Mouse (Mus musculus) small intestine, adult 2 months (tissue): ENCODE data around the gene Tmc1.

Experiments used
- CTCF ChIP-seq: fragments of 200-500 bp; IDR thresholded peaks from 2 replicates; pipeline ENCODE4 v1.5.1; 2012; ENCODE audit warnings: low read depth, mild to moderate bottlenecking, control low read depth, inconsistent platforms, low read length, moderate library complexity, mixed read lengths; ENCODE audit not compliant: insufficient replicate concordance, insufficient read length; ENCODE audit errors: extremely low read depth
- POLR2A ChIP-seq: fragments of 200-500 bp; IDR thresholded peaks from 2 replicates; pipeline ENCODE4 v1.6.1; 2012; ENCODE audit warnings: low read depth, mild to moderate bottlenecking, control low read depth, inconsistent platforms, low read length, moderate library complexity

DNA sequence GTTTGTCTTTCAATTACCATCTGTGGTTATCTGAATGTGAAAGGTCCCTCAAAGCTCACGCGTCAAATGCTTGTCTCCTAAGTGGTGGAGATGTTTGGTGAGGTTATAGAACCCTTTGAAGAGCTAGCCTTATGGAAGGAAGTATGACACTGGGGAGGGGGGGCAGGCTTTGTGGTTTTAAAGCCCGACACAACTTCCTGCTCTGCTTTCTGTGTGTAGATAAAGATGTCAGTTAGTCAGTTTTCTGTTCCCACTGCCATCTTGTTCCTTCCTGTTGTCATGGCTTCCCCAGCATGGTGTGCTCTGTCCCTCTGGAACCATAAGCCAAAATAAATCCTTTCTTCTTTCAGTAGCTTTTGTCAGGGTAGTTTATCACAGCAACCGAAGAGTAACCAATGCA, 78.1 kb downstream of the Tmc1 start:
- TF ChIP-seq POLR2A, result no peak
- no peak for TF ChIP-seq CTCF
